Mouse (Mus musculus) CH12.LX (cell line): Measurements from ENCODE around the gene Exoc6b.

ENCODE experiments used
- CHD1 ChIP-seq: IDR thresholded peaks from 2 replicates; pipeline ENCODE4 v1.6.1; 2012; ENCODE audit warnings: low read depth, low read length, improper control_type of control experiment, inconsistent platforms
- CTCF ChIP-seq, 2 experiments: IDR thresholded peaks in 1 of 2; conservative IDR thresholded peaks in 1 of 2; 2 replicates each; pipeline ENCODE4 v1.5.1; 2011 to 2012; ENCODE audit warnings: low read depth in 2 of 2, low read length in 2 of 2, improper control_type of control experiment in 1 of 2, inconsistent platforms in 1 of 2, mild to moderate bottlenecking in 1 of 2, moderate library complexity in 1 of 2
- POLR2A ChIP-seq: IDR thresholded peaks from 2 replicates; pipeline ENCODE4 v1.6.1; 2011; ENCODE audit warnings: low read depth, mild to moderate bottlenecking, improper control_type of control experiment, low read length
- SMC3 ChIP-seq: IDR thresholded peaks from 2 replicates; pipeline ENCODE4 v1.6.1; 2011; ENCODE audit warnings: low read depth, low read length, improper control_type of control experiment

- TF ChIP-seq CTCF (conservative IDR thresholded peaks at IDR 0.05 in 1 of 2, IDR thresholded peaks at IDR 0.05 in 1 of 2; ENCODE audit: low read depth in 2 of 2, low read length in 2 of 2): no peak
- no peak for TF ChIP-seq CHD1
- no peak for TF ChIP-seq POLR2A
- TF ChIP-seq SMC3: no peak
Measured at GRCm38 (mm10) chr6:84807546-84807945, 261.8 kb downstream of the Exoc6b start.
